Mouse (Mus musculus) spleen, adult 2 months (tissue): ENCODE results near the gene Rapgef5. TPM values are rescaled to one million over a fixed set of nuclear protein-coding genes. Genes with fewer than 3 reads are reported as not detected.

Experiments
- DNase-seq, 2 experiments: peaks; one replicate each; pipeline versions ENCODE4 v3.0.0 to v3.0.0-alpha.2; 2012 to 2021; ENCODE audit warnings: low spot score in 2 of 2, low read depth in 1 of 2
- H3K27ac ChIP-seq: fragments of 200-500 bp; 2 replicates; pipeline ENCODE4 v1.5.1; 2012; ENCODE audit warnings: low read length, inconsistent platforms; ENCODE audit not compliant: insufficient read depth
- H3K27me3 ChIP-seq: fragments of 200-500 bp; 2 replicates; pipeline ENCODE4 v1.6.1; 2012; ENCODE audit warnings: mild to moderate bottlenecking, moderate library complexity, low read length, inconsistent platforms; ENCODE audit not compliant: control insufficient read depth, insufficient read depth
- H3K36me3 ChIP-seq: fragments of 200-500 bp; 2 replicates; pipeline ENCODE4 v1.6.1; 2012; ENCODE audit warnings: mild to moderate bottlenecking, low read length, inconsistent platforms; ENCODE audit not compliant: control insufficient read depth, insufficient read depth
- H3K4me1 ChIP-seq: fragments of 200-500 bp; 2 replicates; pipeline ENCODE4 v1.6.1; 2011; ENCODE audit warnings: inconsistent platforms; ENCODE audit not compliant: control insufficient read depth, insufficient read depth, insufficient read length
- H3K4me3 ChIP-seq: fragments of 200-500 bp; 2 replicates; pipeline ENCODE4 v1.5.1; 2011; ENCODE audit warnings: mild to moderate bottlenecking, inconsistent platforms; ENCODE audit not compliant: insufficient read depth, insufficient read length; ENCODE audit errors: extremely low read depth
- CTCF ChIP-seq: fragments of 200-500 bp; IDR thresholded peaks from 2 replicates; pipeline ENCODE4 v1.5.1; 2011; ENCODE audit warnings: mild to moderate bottlenecking, inconsistent platforms; ENCODE audit not compliant: insufficient read depth, insufficient read length, insufficient replicate concordance; ENCODE audit errors: extremely low read depth
- POLR2A ChIP-seq: fragments of 200-500 bp; IDR thresholded peaks from 2 replicates; pipeline ENCODE4 v1.6.1; 2011; ENCODE audit warnings: low read depth, low read length, inconsistent platforms
- WGBS: fragments of 180-500 bp; shearing (Covaris S2); methylation state at CpG from one replicate; pipeline ENCODE4 v1.1.7; 2018; 5-methylcytosine and 5-hydroxymethylcytosine counted together
- polyA plus RNA-seq: library from polyadenylated mRNA; depleted of rRNA; stranded (reverse); fragments of >200 nt; gene quantifications from 2 replicates; pipeline ENCODE4 v1.2.3, GENCODE M21; 2012

Rapgef5 gene
- polyA plus RNA-seq, 1 experiment, result 6.9 TPM

DNA sequence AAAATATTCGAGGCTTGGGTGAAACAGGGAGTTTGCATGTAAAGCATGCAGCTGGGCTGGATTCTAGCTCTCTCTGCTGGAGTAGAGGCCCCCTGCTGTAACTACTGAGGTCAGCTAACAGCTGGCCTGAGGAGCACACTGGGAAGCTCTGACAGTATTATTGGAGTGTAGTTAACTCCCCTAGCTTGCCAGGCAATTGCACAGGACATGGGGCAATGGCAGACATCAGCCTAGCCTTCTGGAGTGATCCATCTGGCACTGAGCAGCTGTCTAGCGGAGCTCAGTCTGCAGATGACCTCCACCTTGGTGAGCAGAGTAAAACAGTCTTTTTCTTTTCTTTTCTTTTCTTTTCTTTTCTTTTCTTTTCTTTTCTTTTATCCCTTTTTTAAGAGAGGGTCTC, 253.9 kb downstream of the Rapgef5 start:
- Histone ChIP-seq H3K4me3 (no peak overlapping the region), H3K4me1 (no peaks in the 10 kb centered on the region), H3K27ac (no peak overlapping the region), H3K36me3 (no peaks in the 10 kb centered on the region), H3K27me3 (no peaks in the 10 kb centered on the region)
- DNase-seq, result no peak
- TF ChIP-seq POLR2A, result no peak
- no peak for TF ChIP-seq CTCF
- WGBS, result 62% methylated on average over 2 of the region's 2 CpGs

GRCm38 (mm10) chr12:117771156-117771555, 254.9 kb downstream of the Rapgef5 start:
- TF ChIP-seq POLR2A (no peak), CTCF (no peak)
- DNase-seq, result no peak
- WGBS, result 87% methylated on average over 4 of the region's 4 CpGs
- Histone ChIP-seq H3K36me3 (no peaks in the 10 kb centered on the region), H3K4me3 (no peak overlapping the region), H3K27me3 (no peaks in the 10 kb centered on the region), H3K4me1 (no peaks in the 10 kb centered on the region), H3K27ac (no peak overlapping the region)

DNA sequence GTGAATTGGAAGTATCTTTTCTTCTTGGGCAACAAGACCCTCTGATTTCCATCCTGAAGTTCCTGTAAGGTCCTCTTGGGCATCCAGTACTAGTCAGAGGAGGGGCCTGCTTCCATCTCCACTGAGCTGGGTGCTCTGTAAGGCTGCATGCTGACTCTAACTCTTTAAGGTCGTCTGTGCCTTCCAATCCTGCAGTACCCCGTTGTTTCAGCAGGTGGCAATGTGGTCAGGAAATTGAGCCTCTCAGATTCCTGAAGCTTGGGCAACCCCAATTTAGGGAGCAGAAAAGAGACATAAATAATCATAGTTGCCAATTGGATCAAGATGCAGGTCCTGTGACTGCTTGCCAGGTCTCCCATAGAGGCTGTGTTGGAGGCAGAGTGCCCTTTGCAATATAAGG, 256.4 kb downstream of the Rapgef5 start:
- TF ChIP-seq POLR2A, result no peak
- peak; percentile 25; the same call in 1 of the 2 replicates for TF ChIP-seq CTCF
- 2% methylated on average over 2 of the region's 2 CpGs for WGBS
- H3K4me3 ChIP-seq, result no peak overlapping the region
- peak in 1 of 2 experiments; percentile 33 for DNase-seq
- no peaks in the 10 kb centered on the region for H3K27me3 ChIP-seq
- no peak overlapping the region for H3K27ac ChIP-seq
- H3K4me1 ChIP-seq, result no peaks in the 10 kb centered on the region
- H3K36me3 ChIP-seq, result no peaks in the 10 kb centered on the region

DNA sequence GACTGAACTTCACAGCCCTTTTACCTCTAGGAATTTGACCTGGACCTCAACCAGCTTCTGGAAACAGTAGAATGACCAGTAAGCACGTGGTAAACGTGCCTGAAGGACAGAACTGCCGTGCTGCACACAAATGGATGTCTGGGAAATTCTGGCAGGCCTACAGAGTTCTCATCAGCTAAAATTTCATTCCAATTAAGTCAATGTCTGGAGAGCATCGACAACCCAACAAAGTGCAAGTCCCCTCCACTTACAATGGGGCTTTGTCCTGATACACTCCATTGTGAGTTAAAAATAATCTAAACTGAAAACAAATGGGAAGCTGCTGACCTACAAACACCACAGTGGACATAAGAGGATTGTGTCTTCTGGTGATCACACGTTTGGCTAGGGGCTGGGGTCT, 260.6 kb downstream of the Rapgef5 start:
- Histone ChIP-seq H3K4me1 (no peaks in the 10 kb centered on the region), H3K27ac (no peak overlapping the region), H3K27me3 (no peaks in the 10 kb centered on the region), H3K36me3 (no peaks in the 10 kb centered on the region), H3K4me3 (no peak overlapping the region)
- no peak for TF ChIP-seq POLR2A
- TF ChIP-seq CTCF, result no peak
- DNase-seq, result no peak
- 75% methylated on average over 5 of the region's 5 CpGs for WGBS

GRCm38 (mm10) chr12:117781360-117781759, 265.1 kb downstream of the Rapgef5 start:
- Histone ChIP-seq H3K36me3 (no peaks in the 10 kb centered on the region), H3K27me3 (no peaks in the 10 kb centered on the region), H3K27ac (no peak overlapping the region), H3K4me3 (no peak overlapping the region), H3K4me1 (no peaks in the 10 kb centered on the region)
- 74% methylated on average over 2 of the region's 2 CpGs for WGBS
- TF ChIP-seq CTCF, result no peak
- no peak for TF ChIP-seq POLR2A
- no peak for DNase-seq

- DNase-seq, result no peak
- Histone ChIP-seq H3K27ac (no peak overlapping the region), H3K4me1 (no peaks in the 10 kb centered on the region), H3K27me3 (no peaks in the 10 kb centered on the region), H3K36me3 (no peaks in the 10 kb centered on the region), H3K4me3 (no peak overlapping the region)
- 82% methylated on average over 1 of the region's 1 CpGs for WGBS
- no peak for TF ChIP-seq CTCF
- no peak for TF ChIP-seq POLR2A
These were observed 267.1 kb downstream of the Rapgef5 start for GRCm38 (mm10) chr12:117783426-117783825.

DNA sequence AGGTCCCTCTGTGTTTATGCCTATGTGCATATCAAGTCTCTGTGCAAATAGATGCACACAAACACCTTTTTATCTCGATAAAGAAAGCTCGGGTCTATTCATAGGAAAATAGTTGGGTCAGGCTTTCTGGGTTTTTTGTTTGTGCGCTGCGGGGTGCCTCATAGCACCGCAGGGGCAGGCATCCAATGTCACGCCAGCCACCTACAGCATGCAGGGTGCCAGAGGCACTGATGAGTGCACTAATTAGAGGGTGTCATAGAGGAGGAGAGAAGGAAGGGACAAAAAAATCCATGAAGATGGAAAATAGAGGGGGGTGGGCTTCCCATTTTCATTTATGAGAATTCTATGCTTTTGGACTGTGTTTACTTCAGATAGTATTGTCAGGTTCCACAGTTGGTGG, 270.3 kb downstream of the Rapgef5 start:
- 78% methylated on average over 6 of the region's 6 CpGs for WGBS
- Histone ChIP-seq H3K4me1 (no peaks in the 10 kb centered on the region), H3K4me3 (no peak overlapping the region), H3K36me3 (no peaks in the 10 kb centered on the region), H3K27ac (no peak overlapping the region), H3K27me3 (no peaks in the 10 kb centered on the region)
- TF ChIP-seq POLR2A, result no peak
- TF ChIP-seq CTCF, result no peak
- no peak for DNase-seq
